Mouse (Mus musculus): ENCODE results near the gene Rps12-ps3. TPM values are rescaled to one million over a fixed set of nuclear protein-coding genes. Genes with fewer than 3 reads are reported as not detected.

Rps12-ps3 gene
- total and polyA plus RNA-seq, 3 experiments, result 662 to 4,283 TPM; not detected in 1

- DNase-seq (ENCODE audit: low read depth, low spot score), result peak; percentile 84
- Histone ChIP-seq H3K4me1 (ENCODE audit: control insufficient read depth in 1 of 2, insufficient read depth in 2 of 2, low read length in 2 of 2) (peaks cover 22 to 29% of the 10 kb centered on the region in 2 experiments), H3K27ac (ENCODE audit: control insufficient read depth, low read depth, low read length) (peak overlapping the region; percentile 80)
These were observed 22.2 kb downstream of the Rps12-ps3 start for GRCm38 (mm10) chr19:59344304-59344711.

GRCm38 (mm10) chr19:59345081-59345657, 23.1 kb downstream of the Rps12-ps3 start:
- DNase-seq (ENCODE audit: low read depth, low spot score), result peak; percentile 83
- Histone ChIP-seq H3K4me3 (ENCODE audit: control insufficient read depth in 1 of 2, insufficient read depth in 1 of 2, low read depth in 2 of 2, low read length in 2 of 2) (peak overlapping the region; percentile 82 to 86), H3K4me1 (ENCODE audit: control insufficient read depth in 1 of 2, insufficient read depth in 2 of 2, low read length in 2 of 2) (peaks cover 23 to 30% of the 10 kb centered on the region in 2 experiments), H3K79me2 (ENCODE audit: control insufficient read depth, insufficient read depth, low read length, poor library complexity) (peaks cover 81% of the 10 kb centered on the region), H3K9ac (ENCODE audit: control insufficient read depth, low read depth, low read length, poor library complexity, severe bottlenecking) (peak overlapping the region; percentile 79), H3K36me3 (ENCODE audit: control insufficient read depth in 1 of 2, insufficient read depth in 2 of 2, low read length in 2 of 2) (peaks cover 16 to 41% of the 10 kb centered on the region in 2 experiments), H3K27me3 (ENCODE audit: control insufficient read depth in 1 of 2, insufficient read depth in 2 of 2, low read length in 2 of 2) (no peaks in the 10 kb centered on the region), H3K9me3 (replicated peaks; ENCODE audit: insufficient read depth, low read length) (no peaks in the 10 kb centered on the region), H3K27ac (ENCODE audit: control insufficient read depth, low read depth, low read length) (peak overlapping the region; percentile 80)
- TF ChIP-seq MEF2A (IDR thresholded peaks at IDR 0.05; ENCODE audit: extremely low read depth, insufficient replicate concordance, low read depth, low read length, poor library complexity, severe bottlenecking) (no peak), ELF1 (IDR thresholded peaks at IDR 0.05; ENCODE audit: low read depth, low read length) (no peak), MXI1 (IDR thresholded peaks at IDR 0.05; ENCODE audit: low read depth, low read length) (no peak), UBTF (IDR thresholded peaks at IDR 0.05; ENCODE audit: borderline replicate concordance, insufficient read depth, low read depth, low read length) (0 out of 2 replicates have a peak, but pooled peaks have one; percentile 44), MAZ (IDR thresholded peaks at IDR 0.05; ENCODE audit: low read depth, low read length) (no peak), MAX (IDR thresholded peaks at IDR 0.05; ENCODE audit: low read length) (no peak), POLR2AphosphoS5 (IDR thresholded peaks at IDR 0.05; ENCODE audit: borderline replicate concordance, low read depth, low read length) (0 out of 2 replicates have a peak, but pooled peaks have one; percentile 0)

More at GRCm38 (mm10) chr19:59344304-59344711, 22.2 kb downstream of the Rps12-ps3 start:
- Histone ChIP-seq H3K9me3 (replicated peaks; ENCODE audit: insufficient read depth, low read length) (no peaks in the 10 kb centered on the region), H3K79me2 (ENCODE audit: control insufficient read depth, insufficient read depth, low read length, poor library complexity) (peaks cover 75% of the 10 kb centered on the region), H3K36me3 (ENCODE audit: control insufficient read depth in 1 of 2, insufficient read depth in 2 of 2, low read length in 2 of 2) (peaks cover 23 to 40% of the 10 kb centered on the region in 2 experiments), H3K9ac (ENCODE audit: control insufficient read depth, low read depth, low read length, poor library complexity, severe bottlenecking) (peak overlapping the region; percentile 79), H3K27me3 (ENCODE audit: control insufficient read depth in 1 of 2, insufficient read depth in 2 of 2, low read length in 2 of 2) (no peaks in the 10 kb centered on the region), H3K4me3 (ENCODE audit: control insufficient read depth in 1 of 2, insufficient read depth in 1 of 2, low read depth in 2 of 2, low read length in 2 of 2) (peak overlapping the region; percentile 82 to 86)
- TF ChIP-seq POLR2A (IDR thresholded peaks at IDR 0.05; ENCODE audit: control insufficient read depth in 1 of 2, insufficient read depth in 1 of 2, low read depth in 1 of 2, low read length in 2 of 2, poor library complexity in 1 of 2) (peak in 1 of 2 experiments; percentile 14; a peak in 1 of 4 replicates), MAFK (IDR thresholded peaks at IDR 0.05; ENCODE audit: borderline replicate concordance, low read depth, low read length) (no peak), TCF12 (IDR thresholded peaks at IDR 0.05; ENCODE audit: low read depth, low read length) (no peak)

GRCm38 (mm10) chr19:59345658-59346283, 23.7 kb downstream of the Rps12-ps3 start, which contains the start of gene Pdzd8:
Gene Pdzd8, minus strand, starts transcription at chr19:59345780.
- peaks cover 9 to 40% of the 10 kb centered on the region in 2 experiments for H3K36me3 ChIP-seq (ENCODE audit: control insufficient read depth in 1 of 2, insufficient read depth in 2 of 2, low read length in 2 of 2)
- peak within 1 kb of the TSS; percentile 82 to 86 for H3K4me3 ChIP-seq (ENCODE audit: control insufficient read depth in 1 of 2, insufficient read depth in 1 of 2, low read depth in 2 of 2, low read length in 2 of 2)
- no peak for TF ChIP-seq E2F4 (IDR thresholded peaks at IDR 0.05; ENCODE audit: borderline replicate concordance, low read depth, low read length)
- TF ChIP-seq UBTF (IDR thresholded peaks at IDR 0.05; ENCODE audit: borderline replicate concordance, insufficient read depth, low read depth, low read length), result 0 out of 2 replicates have a peak, but pooled peaks have one; percentile 29
- peak; percentile 76 to 81; a peak in 2 of 4 replicates for TF ChIP-seq POLR2A (IDR thresholded peaks at IDR 0.05; ENCODE audit: control insufficient read depth in 1 of 2, insufficient read depth in 1 of 2, low read depth in 1 of 2, low read length in 2 of 2, poor library complexity in 1 of 2)
- DNase-seq (ENCODE audit: low read depth, low spot score), result peak; percentile 93
- no peaks in the 10 kb centered on the region for H3K9me3 ChIP-seq (replicated peaks; ENCODE audit: insufficient read depth, low read length)
- H3K4me1 ChIP-seq (ENCODE audit: control insufficient read depth in 1 of 2, insufficient read depth in 2 of 2, low read length in 2 of 2), result peaks cover 17 to 31% of the 10 kb centered on the region in 2 experiments
- H3K27me3 ChIP-seq (ENCODE audit: control insufficient read depth in 1 of 2, insufficient read depth in 2 of 2, low read length in 2 of 2), result no peaks in the 10 kb centered on the region
- peaks cover 83% of the 10 kb centered on the region for H3K79me2 ChIP-seq (ENCODE audit: control insufficient read depth, insufficient read depth, low read length, poor library complexity)
- peak within 1 kb of the TSS; percentile 81 for H3K9ac ChIP-seq (ENCODE audit: control insufficient read depth, low read depth, low read length, poor library complexity, severe bottlenecking)
- peak within 1 kb of the TSS; percentile 80 for H3K27ac ChIP-seq (ENCODE audit: control insufficient read depth, low read depth, low read length)

All from MEL (cell line).